Mouse (Mus musculus): ENCODE measurements at regions not wholly inside any gene's neighbourhood (a gene's known extent, or its start where the extent isn't known, plus 50 kb on each side); places are given as distances from the start of the nearest gene placed in this dataset.

DNA sequence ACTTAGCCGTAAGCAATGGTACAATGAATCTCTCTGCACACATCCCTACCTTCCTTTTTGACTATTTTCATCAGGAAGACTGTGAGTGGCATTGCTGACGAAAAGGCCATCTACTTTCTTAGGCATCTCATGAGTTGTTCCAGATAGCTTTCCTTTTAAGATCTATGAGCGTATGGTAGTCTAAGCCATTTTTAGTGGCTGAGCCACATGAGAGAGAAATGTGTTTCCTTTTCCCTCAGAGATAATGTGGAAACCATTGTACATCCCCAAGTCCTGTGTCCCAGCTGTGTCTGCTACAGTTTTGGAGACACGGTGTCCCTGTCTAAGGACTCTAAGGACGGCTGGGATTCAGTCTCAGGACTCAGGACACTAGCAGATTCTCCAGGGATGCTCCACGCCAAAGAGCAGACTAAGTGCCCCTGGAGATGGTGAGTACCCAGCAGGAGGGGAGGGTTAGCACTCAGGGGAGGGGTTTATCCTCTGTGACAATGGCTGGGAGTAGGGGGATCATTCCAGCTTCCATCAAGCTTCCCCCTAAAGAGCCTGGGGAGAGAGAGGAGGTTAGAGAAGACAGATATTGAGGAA lies 199.0 kb downstream of the Cdca7 start:
- DNase-seq, result peak; percentile 94

DNA sequence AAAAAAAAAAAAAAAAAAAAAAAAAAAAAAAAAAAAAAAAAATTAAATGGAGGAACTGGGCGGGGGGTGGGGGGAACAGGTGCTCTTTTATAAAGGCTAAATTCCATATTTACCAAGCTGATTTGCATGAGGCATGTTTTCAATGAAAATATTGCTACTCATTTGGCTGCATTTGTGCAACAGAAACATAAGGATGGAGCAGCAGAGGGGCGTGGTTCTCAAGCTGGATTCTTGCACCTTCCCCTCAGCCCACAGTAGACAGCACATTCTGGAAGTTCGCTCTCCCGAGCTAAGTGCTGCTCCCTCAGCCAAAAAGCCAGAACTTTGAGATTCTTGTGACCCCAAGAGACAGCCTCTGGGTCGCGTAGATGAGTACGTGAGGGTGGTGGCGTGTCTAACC lies 201.8 kb downstream of the Cdca7 start:
- DNase-seq, result peak; percentile 87

DNA sequence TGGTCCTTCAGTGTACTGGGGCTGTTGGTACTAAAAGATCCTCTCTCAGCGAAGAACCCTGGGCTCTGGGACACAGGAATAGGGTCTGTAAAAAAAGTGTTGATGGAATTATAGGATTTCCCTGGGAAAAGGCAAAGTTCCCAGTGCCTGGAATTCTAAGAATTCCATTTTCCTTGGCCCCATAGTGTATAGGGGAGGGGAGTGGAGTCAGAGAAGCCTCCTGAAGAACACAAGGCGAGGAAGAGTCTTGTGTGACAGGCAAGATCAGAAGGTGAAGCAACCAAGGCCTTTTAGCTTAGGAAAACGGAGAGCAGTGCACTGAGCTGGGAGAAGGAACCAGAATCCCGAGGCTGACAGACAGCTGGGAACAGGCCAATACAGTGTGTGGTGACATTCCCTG lies 212.1 kb downstream of the Cdca7 start:
- DNase-seq, result peak; percentile 60

DNA sequence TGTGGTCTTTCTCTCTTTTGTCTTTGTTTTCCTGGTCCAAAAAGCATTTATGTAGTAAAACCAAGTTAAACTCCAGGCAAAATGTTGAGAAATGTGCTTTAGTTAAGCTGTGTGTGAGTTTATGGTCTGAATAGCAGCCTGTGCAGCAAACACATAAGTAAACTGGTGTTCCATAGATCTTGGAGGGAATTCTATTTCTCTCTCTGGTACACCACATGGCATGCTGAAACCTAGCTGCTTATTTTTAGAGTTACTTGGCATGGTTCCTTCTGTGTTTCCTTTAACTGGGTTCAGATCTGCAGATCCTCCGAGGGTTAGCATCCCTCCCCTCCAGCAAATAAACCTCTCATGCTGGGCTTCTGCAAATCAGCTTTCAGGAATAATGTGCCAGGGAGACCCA lies 225.1 kb downstream of the Cdca7 start:
- peak; percentile 17 for DNase-seq

DNA sequence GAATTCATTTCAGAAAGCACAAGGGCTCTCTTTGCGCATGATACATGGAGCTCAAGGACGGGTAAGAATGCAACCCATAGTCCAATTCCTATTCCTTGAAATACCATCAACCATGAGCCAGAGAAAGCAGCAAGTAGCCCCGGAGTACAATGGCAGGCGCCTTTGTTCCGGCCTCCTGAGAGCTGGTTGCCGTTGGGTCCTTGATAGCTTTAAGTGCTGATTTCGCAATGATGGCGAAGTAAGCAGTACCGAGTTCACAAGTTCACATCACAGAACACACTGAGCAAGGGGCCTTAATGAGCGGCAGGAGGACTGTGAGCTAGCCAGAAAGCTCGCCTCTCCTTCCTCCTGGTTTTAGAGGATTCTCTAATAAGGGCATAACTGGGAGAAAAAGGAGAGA lies 227.3 kb downstream of the Cdca7 start:
- peak; percentile 83 for DNase-seq

DNA sequence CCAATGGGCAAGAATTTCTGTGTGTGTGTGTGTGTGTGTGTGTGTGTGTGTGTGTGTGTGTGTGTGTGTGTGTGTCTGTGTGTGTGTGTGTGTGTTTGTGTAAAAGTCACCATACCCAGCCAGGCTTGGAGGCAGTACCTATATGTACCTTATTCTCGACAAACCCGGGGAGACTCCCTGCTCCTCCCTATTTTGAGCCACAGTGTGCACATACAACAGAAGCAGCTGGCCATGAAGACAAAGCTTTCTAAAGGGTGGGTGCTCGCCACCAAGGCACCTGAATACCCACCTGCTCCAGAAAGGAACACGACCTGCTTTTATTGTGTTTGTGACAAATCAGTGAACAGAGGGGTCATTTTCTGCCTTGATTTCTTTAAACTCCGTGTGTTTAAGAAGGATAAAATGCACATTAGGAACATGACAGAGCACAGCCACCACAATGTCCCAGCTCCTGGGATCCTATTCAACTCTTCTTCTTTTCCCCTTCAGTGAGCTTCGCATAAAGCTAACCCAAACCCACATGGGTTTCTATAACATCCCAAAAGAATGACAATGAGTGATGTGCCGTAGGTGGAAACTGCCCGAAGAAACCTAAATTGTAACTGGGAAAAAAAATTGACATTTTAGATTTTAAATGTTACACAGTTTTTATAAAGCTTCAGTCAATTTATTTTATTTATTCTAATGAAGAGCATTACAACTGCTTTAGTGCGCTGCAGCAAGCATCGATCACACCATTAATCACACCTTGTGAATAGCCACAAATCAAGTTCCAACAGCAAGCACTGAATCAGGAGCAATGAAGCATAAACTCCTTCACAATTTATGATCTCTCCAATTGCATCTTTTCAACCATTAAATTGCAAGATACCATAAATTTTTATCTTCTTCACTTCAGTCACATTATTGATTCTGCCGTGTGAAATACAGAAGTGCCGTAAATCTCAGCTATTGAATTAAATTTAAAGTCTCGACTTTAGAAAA lies 232.0 kb downstream of the Cdca7 start:
- peak; percentile 59 for DNase-seq

DNA sequence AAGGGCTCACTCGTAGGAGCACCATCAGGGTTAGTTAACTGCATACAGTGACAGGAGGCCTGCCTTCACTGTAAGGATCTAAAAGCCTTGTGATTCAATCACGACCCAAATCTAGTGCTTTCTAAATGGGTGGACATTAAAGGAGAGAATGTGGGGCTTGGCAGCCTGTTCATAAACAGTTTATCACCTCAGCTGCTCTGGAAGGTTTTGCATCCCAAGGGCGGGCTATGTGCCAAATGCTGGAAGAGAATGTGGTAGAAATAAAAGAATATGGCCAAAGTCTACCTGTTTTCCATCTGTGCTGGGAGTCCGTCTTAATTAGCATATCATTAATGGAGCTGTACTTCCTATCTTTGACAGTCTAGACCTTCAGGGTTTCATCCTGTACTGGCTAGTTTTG lies 241.0 kb downstream of the Cdca7 start:
- peak; percentile 61 for DNase-seq

DNA sequence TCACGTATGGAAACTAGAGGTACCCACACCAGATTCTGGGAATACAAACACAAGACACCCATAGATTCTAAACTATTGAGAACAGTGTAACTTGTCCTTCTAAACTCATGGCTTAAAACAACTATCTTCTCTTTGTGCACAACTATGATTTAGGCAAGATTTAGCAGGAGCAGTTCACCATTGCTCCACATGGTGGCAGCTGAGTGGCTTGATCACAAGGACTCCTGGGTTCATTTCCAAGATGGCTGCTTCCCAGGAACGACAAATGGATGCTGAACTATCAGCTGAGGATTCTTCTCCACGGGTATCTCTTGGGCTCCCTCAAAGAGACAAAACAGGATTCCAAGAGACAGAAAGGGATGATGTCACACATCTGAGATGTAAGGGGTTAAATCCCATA lies 251.5 kb downstream of the Sp3 start:
- peak; percentile 91 for DNase-seq

DNA sequence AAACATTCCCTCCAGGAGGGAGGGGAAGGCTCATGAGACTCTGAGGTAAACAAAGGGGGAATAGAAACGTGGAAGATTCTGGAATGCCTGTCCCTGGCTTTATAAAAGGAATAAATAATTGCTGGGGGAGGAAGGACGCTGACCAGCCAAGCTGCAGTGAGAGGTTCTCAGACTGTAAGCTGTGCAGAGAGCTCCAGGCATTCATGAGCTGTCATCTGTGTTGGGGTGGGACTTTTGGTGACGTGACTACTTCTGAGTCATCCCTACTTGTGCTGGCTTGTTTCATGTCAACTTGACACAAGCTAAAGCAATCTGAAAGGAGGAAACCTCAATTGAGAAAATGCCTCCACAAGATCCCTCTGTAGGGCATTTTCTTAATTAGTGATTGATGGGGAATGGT lies 246.9 kb downstream of the Sp3 start:
- peak; percentile 85 for DNase-seq

DNA sequence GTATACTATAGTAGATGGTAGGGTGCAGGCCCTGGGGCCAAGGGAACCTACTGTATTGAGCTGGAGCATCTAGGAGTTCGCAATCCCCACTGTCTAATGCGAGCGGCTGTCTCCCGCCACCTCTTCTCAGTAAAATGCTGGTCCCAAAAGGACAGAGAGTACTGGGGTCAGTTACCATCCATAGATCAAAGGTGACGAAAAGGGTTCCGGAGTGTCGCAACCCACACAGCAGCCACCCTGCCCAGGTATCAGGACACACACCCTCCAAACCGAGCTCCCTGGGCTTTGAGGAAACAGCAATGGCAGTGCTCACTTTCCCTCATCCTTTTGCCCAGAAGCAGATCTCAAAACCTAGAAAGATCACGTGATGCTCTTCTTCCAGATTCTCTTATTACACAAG lies 245.2 kb downstream of the Sp3 start:
- peak; percentile 46 for DNase-seq

DNA sequence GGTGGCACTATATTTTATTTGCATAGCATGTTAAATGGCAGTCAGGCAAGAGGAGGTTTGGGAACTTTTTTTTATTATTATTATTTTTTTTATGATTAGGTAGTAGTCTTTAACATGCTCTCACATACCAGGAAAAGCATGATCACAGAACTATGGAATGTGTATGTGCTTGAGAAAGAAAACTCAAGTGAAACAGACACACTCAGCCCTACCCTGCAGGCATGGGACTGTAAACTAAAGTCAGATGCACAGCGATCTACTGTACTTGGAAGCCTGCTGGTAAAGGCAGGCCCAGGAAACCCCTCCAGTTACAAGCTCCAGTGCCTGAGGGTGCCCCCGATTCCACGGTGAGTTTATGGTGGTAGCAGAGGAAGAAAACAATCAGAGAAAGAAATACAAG lies 243.6 kb downstream of the Sp3 start:
- peak; percentile 68 for DNase-seq

DNA sequence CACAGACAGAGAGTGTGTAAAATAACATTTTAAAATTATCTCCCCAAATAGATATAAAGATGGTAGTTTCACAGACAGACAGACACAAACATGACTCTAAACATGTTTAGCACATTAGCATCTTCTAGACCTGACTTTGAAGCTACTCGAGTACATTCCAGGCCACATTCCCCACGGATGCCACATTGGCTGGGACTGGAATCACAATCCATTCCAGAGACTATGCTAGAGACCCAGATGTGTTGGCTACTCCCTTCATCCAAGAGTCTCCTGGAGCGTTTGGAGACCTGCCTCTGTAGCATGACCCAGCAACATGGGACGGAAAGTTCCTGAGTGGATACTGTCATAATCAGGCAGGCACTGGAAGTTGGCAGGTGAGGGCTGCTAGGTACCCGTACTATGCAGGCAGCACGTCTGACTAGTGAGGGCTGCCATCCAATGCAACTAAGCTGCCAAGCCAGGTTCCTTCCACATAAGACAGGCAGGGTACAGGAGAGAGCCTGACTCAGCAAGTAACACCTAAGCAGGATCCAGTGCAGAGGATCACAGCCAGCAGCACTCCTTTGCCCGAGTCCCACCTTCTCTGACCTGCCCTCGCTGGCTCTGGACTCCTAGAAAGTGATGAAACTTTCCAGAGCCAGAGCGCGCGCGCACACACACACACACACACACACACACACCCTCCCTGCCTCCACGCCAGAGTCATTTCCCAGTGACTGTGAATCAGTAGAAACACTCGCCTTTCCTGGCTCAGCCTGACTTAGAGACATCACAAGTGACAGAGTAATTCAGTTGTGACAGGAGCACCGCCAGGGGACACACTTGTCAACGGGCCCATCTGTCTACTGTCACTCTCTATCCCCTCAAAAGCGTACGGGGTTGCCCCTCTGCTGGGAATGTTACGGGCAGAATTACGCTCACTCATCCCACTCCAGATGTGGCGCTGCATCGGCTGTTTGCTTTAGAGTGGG lies 239.6 kb downstream of the Sp3 start:
- DNase-seq, result peak; percentile 94

DNA sequence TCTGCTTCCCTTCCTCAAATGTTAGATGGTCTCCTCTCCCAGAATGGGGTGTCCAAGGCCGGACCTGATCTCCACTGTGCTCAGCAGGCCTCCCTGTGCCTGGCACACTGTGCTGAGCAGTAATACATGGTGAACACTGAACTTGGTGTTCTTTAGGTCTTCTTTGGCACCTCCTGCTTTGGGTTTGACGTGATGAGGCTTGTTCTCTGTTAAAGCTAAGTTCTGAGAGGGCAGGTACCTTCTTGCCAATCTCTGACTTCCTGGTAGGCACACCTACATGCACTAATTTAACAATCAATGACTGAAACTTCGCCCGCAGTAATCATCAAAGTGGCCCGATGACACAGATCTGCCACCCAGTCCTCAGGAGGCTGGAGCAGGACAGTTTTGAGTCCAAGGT lies 238.5 kb downstream of the Sp3 start:
- DNase-seq, result peak; percentile 72

DNA sequence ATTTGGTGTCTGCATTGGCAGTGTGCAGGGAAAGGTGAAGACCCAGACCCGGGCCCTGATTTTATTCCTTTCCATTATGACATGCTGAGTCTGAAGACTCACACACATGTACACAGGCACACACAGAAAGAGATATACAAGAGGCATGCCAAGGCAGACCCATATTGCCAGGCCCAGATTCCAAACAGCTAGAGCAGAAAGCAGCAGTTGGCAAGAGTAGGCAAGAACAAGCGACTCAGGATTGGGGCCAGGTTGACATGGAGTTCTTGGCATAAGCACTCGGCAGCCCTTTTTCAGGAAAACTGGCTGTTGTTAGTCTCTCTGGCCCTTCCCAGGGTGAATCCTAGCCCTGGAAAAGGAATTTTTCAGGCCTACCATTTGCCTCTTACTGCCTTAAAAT lies 236.6 kb downstream of the Sp3 start:
- DNase-seq, result peak; percentile 92

DNA sequence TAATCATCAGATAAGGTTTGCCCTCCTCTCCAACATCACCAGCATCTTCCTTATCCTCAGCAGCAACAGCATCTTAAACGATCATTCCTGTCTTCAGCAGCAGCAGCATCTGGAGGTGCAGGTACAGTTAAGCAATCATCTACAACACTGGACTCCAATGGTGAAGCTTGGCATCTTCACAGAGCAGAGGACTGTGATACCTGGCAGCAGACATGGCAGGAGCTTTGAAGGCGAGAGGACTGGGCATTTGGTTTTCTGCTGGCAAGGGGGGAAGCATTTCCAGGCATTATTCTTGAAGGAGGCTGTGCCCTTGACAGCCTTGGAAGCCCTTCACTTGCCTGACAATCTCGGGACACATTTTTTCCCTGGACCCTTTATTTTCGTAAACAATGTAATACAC lies 235.3 kb downstream of the Sp3 start:
- DNase-seq, result peak; percentile 30

DNA sequence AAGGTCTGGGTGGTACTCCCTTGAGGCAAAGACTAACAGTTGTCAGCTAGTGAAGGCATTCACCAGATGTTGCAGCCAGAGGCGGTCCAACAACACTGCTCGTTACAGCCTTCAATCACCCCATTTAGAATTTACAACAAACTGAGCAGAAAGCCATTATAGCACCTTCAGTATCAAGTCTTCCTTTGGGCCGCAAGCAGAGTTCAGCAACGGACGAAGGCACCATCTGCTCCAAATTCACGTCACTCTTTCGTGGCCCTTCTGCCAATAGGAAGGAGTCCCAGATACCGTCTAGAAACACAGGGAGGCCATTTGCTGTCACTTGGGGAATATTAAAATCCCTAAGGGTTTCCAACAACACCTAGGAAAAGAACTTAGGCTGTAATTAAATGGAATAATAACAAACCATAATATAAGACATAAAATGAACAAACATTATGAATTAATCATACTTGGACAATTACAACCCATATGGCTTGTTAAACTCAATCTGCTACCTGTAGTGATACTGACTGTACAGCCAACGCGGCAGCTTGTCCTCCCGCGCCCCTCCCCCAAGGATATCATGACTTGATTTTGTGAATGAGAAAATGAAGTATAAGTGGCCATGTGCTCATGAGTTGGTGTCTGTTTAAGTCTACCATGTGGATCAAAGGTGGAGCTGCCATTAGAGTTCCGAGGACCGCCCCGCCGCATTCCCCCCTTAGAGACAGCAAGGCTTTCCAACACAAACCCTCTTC lies 233.6 kb downstream of the Sp3 start:
- peak; percentile 78 for DNase-seq

DNA sequence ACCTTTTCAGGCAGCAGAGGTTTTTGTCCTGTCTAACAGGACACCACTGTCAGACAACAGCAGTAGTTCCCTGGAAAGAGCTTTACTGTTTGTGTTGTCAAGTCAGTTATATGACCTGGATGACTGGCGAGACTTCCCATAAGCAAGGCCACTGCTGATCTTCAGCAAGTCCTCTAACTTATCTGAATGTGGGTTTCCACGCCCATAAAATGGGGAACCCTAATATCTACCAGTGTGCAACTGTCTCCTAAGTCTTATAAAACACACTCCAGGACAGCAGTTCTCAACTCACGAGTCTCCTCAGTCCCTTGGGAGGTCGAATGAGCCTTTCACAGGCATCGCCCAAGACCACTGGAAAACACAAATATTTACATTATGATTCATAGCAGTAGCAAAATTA lies 232.9 kb downstream of the Sp3 start:
- peak; percentile 33 for DNase-seq

DNA sequence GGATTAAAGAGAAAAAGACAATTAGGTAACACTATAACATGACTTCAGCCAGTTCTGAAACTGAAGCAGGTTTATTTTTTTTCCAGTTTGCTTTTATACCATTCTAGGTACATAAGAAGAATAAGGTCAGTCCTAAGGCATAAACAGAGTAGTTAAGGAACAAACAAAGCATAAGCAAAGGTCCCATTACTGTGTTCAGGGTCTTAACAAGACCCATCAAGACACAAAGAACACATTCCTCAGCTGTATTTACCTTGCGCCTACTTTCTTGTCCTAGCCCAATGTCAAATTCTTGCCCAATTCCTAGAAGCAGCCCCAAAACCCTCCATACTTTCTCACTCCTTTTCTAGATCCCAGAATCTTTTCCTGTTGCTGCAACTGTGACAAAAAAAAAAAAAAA lies 230.8 kb downstream of the Sp3 start:
- peak; percentile 16 for DNase-seq

DNA sequence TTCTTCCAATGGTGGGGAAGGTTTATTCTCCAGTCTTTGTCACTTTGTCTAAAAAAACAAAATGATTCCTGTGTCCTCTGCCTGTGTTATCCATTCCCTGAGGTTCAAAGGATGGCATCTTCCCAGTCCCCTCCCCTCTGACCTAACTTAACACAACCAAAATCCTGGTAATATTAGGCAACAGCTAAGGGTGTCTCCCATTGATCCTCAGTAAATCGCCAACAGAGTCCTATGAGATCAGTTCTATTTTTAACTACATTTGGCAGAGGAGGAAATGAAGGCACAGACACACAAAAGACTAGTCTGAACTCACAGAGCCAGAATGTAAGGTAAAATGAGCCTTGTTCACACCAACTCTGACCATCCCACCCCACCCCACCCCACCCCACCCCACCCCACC lies 228.8 kb downstream of the Sp3 start:
- peak; percentile 90 for DNase-seq

DNA sequence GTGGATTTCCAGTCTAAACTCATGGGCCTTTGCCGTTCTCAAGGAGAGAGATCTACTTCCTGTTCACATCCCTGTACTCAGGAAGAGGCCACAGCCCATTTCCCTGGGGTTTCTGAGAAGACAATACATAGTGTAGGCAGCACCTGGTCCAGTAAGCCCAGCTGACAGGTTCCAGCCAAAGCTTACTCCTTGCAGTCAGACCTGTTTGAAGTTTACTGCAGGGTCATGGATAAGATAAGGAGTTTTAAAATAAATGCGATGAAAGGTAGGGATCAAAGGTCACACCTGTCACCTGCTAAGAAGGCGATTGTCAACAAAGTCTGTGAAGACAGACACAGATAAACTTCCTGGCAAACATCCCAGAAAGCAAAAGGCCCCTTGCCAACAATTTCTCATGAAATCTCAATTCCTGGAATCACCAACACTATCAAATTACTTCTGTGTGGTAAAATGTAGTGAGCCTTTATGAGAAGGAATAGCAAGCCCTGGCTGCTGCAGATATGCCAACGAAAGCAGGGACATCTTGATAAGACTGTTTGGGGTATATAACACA lies 227.5 kb downstream of the Sp3 start:
- peak; percentile 97 for DNase-seq

DNA sequence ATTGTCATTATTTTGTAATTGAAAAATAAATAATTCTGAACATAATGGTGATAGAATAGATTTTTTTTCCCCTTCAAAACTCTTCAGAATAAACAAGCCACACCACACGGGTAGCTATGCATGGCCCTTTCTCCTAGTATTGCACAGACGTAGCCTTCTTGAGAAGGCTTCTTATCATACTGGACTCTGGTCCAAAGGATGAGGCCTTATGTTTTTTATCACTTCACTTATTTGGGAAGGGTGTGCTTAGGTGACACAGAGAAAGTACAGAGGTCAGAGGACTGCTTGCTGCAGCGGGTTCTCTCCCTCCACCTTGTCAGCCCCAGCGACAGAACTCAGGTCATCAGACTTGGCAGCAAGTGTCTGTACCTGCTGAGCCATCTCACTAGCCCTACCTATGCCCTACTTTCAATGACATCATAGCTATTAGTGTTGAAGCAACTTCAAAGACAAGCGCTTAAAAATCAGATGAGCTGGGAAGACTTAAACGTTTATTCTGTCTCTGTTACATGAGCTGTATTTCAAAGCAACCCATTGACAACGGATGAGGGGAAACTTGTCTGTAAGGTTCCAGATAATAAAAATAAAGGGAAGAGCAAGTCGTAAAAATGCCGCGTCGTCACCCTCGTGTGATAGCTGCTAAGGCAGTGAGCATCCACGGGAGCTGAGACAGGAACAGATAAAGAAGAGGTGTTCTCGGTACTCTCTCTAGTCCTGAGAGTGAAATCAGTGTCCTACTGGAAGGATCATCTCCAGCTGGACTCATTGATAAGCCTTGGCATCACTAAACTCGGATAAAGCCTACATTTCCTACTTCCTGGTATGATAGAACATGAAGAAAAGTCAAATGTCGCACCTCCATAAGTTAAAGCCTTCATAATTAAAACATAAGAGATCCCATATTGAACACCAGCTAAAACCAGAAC lies 226.2 kb downstream of the Sp3 start:
- peak; percentile 56 for DNase-seq
